9 mouse cellular contexts compared by ENCODE assay signal in the genomic region with DNA sequence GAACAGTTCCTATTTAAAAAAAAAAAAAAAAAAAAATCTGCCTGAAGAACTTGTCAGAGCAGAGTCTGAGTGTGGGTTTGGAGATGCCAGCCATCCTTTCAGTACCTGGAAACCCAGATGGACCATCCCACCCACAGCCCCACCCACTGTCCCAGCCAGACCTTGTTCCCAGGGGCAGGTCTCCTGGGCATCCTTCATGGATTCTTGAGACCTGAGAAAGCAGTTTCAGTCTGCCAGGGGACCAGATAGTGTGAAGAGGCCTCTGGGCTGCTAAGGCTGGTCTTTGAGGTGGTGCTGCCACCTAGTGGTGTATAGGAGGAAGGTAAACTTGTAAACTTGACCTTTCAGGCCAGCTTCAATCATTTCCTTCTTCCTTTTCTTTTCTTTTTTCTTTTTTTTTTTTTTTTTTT. TPM values are rescaled to one million over a fixed set of nuclear protein-coding genes. Genes with fewer than 3 reads are reported as not detected.
A peak's percentile ranks its signal among the peaks of the same experiment; 100 is the strongest.
DNase-seq lines count a peak whose midpoint lies in the region; ATAC-seq and TF ChIP-seq lines count a peak whose summit lies in the region.
"Had no signal": no experiment of that assay in that cellular context is flagged by ENCODE, and none has a peak within 500 bp of the region (broad histone marks: within the 10 kb centered on the region; RNA-seq: fewer than 3 reads in every experiment).

No protein-coding gene starts in this region.

- H3K27me3 ChIP-seq in kidney, embryonic 16.5 days (ENCODE audit: insufficient read depth, low read length): no peaks in the 10 kb centered on the region
- no peaks in the 10 kb centered on the region for H3K27me3 ChIP-seq in ES-Bruce4 (ENCODE audit: control insufficient read depth, insufficient read depth, low read length, poor library complexity, severe bottlenecking)
- no peaks in the 10 kb centered on the region for H3K27me3 ChIP-seq in cerebellum, adult 2 months (ENCODE audit: control insufficient read depth, insufficient read depth, low read length)
- no peaks in the 10 kb centered on the region for H3K27me3 ChIP-seq in forebrain, embryonic 16.5 days (replicated peaks; ENCODE audit: control insufficient read depth, insufficient read depth, low read length)
- no peaks in the 10 kb centered on the region for H3K27me3 ChIP-seq in kidney, postnatal 0 days (ENCODE audit: insufficient read depth, low read length)
- H3K27me3 ChIP-seq in midbrain, embryonic 14.5 days (ENCODE audit: control insufficient read depth, insufficient read depth, low read length): no peaks in the 10 kb centered on the region

- ATAC-seq in kidney, embryonic 16.5 days (ENCODE audit: low FRiP score, low TSS enrichment): no peak; the same call in 1 of the 2 replicates
- ATAC-seq in forebrain, embryonic 16.5 days: peak; percentile 23
- ATAC-seq in kidney, postnatal 0 days (replicated peaks; ENCODE audit: low FRiP score, low read depth): 0 out of 2 replicates have a peak, but pooled peaks have one; percentile 25
- ATAC-seq in midbrain, embryonic 14.5 days (ENCODE audit: low FRiP score, low TSS enrichment): no peak

- DNase-seq in kidney, adult 11 months: peak; percentile 55
- DNase-seq in cerebellum, adult 2 months: peak; percentile 66 to 72
- DNase-seq in kidney, postnatal 0 days (ENCODE audit: low spot score): peak; percentile 94
- DNase-seq in midbrain, embryonic 14.5 days: peak; percentile 87
- DNase-seq in right cerebral cortex, postnatal 36 days (ENCODE audit: low spot score in 2 of 2): no peak

- H3K9ac ChIP-seq in kidney, embryonic 16.5 days (replicated peaks; ENCODE audit: low read length): no peak overlapping the region
- no peak overlapping the region for H3K9ac ChIP-seq in ES-Bruce4 (ENCODE audit: low read depth, poor library complexity, severe bottlenecking)
- H3K9ac ChIP-seq in forebrain, embryonic 16.5 days (replicated peaks; ENCODE audit: low read depth, low read length): no peak overlapping the region
- H3K9ac ChIP-seq in kidney, postnatal 0 days (ENCODE audit: low read depth, low read length): no peak overlapping the region
- no peak overlapping the region for H3K9ac ChIP-seq in midbrain, embryonic 14.5 days (replicated peaks; ENCODE audit: low read length)

- H3K4me3 ChIP-seq in kidney, embryonic 16.5 days (ENCODE audit: low read length): no peak overlapping the region
- H3K4me3 ChIP-seq in ES-Bruce4 (ENCODE audit: low read depth, low read length): no peak overlapping the region
- H3K4me3 ChIP-seq in cerebellum, adult 2 months (replicated peaks; ENCODE audit: insufficient read depth, low read depth, low read length): no peak overlapping the region
- no peak overlapping the region for H3K4me3 ChIP-seq in forebrain, embryonic 16.5 days (replicated peaks; ENCODE audit: low read length)
- H3K4me3 ChIP-seq in kidney, postnatal 0 days (replicated peaks; ENCODE audit: low read depth, low read length): no peak overlapping the region
- no peak overlapping the region for H3K4me3 ChIP-seq in midbrain, embryonic 14.5 days (replicated peaks; ENCODE audit: low read depth, low read length)
- H3K4me3 ChIP-seq: megakaryocyte, embryonic 14.5 days had no signal

- H3K4me2 ChIP-seq in kidney, embryonic 16.5 days (replicated peaks; ENCODE audit: low read depth, low read length): no peak overlapping the region
- H3K4me2 ChIP-seq in forebrain, embryonic 16.5 days (ENCODE audit: low read length): no peak overlapping the region
- no peak overlapping the region for H3K4me2 ChIP-seq in kidney, postnatal 0 days (ENCODE audit: low read length)
- no peak overlapping the region for H3K4me2 ChIP-seq in midbrain, embryonic 14.5 days (ENCODE audit: low read length)

- TF ChIP-seq EP300 in ES-Bruce4 (IDR thresholded peaks at IDR 0.05; ENCODE audit: insufficient read depth, low read depth, low read length): no peak

- no peaks in the 10 kb centered on the region for H3K9me3 ChIP-seq in kidney, embryonic 16.5 days (ENCODE audit: low read length)
- H3K9me3 ChIP-seq in ES-Bruce4 (replicated peaks; ENCODE audit: control insufficient read depth, insufficient read depth, low read length, poor library complexity, severe bottlenecking): no peaks in the 10 kb centered on the region
- H3K9me3 ChIP-seq in forebrain, embryonic 16.5 days (ENCODE audit: control insufficient read depth, low read length): no peaks in the 10 kb centered on the region
- H3K9me3 ChIP-seq in kidney, postnatal 0 days (replicated peaks; ENCODE audit: low read length): no peaks in the 10 kb centered on the region
- no peaks in the 10 kb centered on the region for H3K9me3 ChIP-seq in midbrain, embryonic 14.5 days (ENCODE audit: control insufficient read depth, low read length)
- H3K9me3 ChIP-seq: megakaryocyte, embryonic 14.5 days had no signal

- H3K27ac ChIP-seq in kidney, embryonic 16.5 days (ENCODE audit: low read length): no peak overlapping the region
- H3K27ac ChIP-seq in ES-Bruce4 (ENCODE audit: insufficient read depth, low read length): no peak overlapping the region
- H3K27ac ChIP-seq in cerebellum, adult 2 months (ENCODE audit: insufficient read depth, low read length): no peak overlapping the region
- H3K27ac ChIP-seq in forebrain, embryonic 16.5 days (ENCODE audit: low read length): no peak overlapping the region
- no peak overlapping the region for H3K27ac ChIP-seq in kidney, postnatal 0 days
- H3K27ac ChIP-seq in midbrain, embryonic 14.5 days (replicated peaks; ENCODE audit: low read depth, low read length): no peak overlapping the region

- H3K4me1 ChIP-seq in kidney, embryonic 16.5 days (ENCODE audit: insufficient read depth, low read length): peaks cover 10% of the 10 kb centered on the region
- H3K4me1 ChIP-seq in ES-Bruce4 (ENCODE audit: control insufficient read depth, insufficient read depth, low read length): no peaks in the 10 kb centered on the region
- H3K4me1 ChIP-seq in cerebellum, adult 2 months (ENCODE audit: control insufficient read depth, insufficient read depth, low read length): peaks cover 9% of the 10 kb centered on the region
- peaks cover 14% of the 10 kb centered on the region for H3K4me1 ChIP-seq in forebrain, embryonic 16.5 days (replicated peaks; ENCODE audit: control insufficient read depth, insufficient read depth, low read length)
- peaks cover 4% of the 10 kb centered on the region; the same call in 1 of the 2 replicates for H3K4me1 ChIP-seq in kidney, postnatal 0 days (replicated peaks; ENCODE audit: insufficient read depth, low read length)
- peaks cover 15% of the 10 kb centered on the region for H3K4me1 ChIP-seq in midbrain, embryonic 14.5 days (ENCODE audit: control insufficient read depth, insufficient read depth, low read length)

- H3K36me3 ChIP-seq in kidney, embryonic 16.5 days (ENCODE audit: insufficient read depth, low read length): peaks cover 5% of the 10 kb centered on the region
- no peaks in the 10 kb centered on the region for H3K36me3 ChIP-seq in ES-Bruce4 (ENCODE audit: control insufficient read depth, insufficient read depth, low read length, poor library complexity, severe bottlenecking)
- H3K36me3 ChIP-seq in forebrain, embryonic 16.5 days (ENCODE audit: control insufficient read depth, insufficient read depth): 0 out of 2 replicates have a peak, but pooled peaks cover 2% of the 10 kb centered on the region
- no peaks in the 10 kb centered on the region for H3K36me3 ChIP-seq in kidney, postnatal 0 days (ENCODE audit: insufficient read depth, low read length)
- H3K36me3 ChIP-seq in midbrain, embryonic 14.5 days (ENCODE audit: control insufficient read depth, insufficient read depth, low read length): peaks cover 8% of the 10 kb centered on the region; the same call in 1 of the 2 replicates

- TF ChIP-seq CTCF in ES-Bruce4 (IDR thresholded peaks at IDR 0.05; ENCODE audit: low read depth, low read length): peak; percentile 76
- TF ChIP-seq CTCF in cerebellum, adult 2 months (IDR thresholded peaks at IDR 0.05; ENCODE audit: borderline replicate concordance, insufficient read depth, low read depth, low read length): peak; percentile 91
- TF ChIP-seq CTCF in kidney, postnatal 0 days (IDR thresholded peaks at IDR 0.05; ENCODE audit: low read depth): peak; percentile 84

- no peak for TF ChIP-seq POLR2A in ES-Bruce4 (IDR thresholded peaks at IDR 0.05; ENCODE audit: insufficient read depth, low read length)
- no peak for TF ChIP-seq POLR2A in cerebellum, adult 2 months (IDR thresholded peaks at IDR 0.05; ENCODE audit: borderline replicate concordance, insufficient read depth, low read length)

RNA-seq across cellular contexts. Expression of gene Grk2, which starts 3.8 kb away (rescaled TPM):
- polyA plus RNA-seq in kidney, embryonic 16.5 days (2015; fragmentation: Nextera tagmentation; extraction: Ambion mirVana): 15.9 and 20.0 TPM in 2 replicates
- polyA plus RNA-seq in ES-Bruce4 (2011; ENCODE audit: insufficient read depth, insufficient read length, low read depth, missing spikeins): 40.2 and 46.4 TPM in 2 replicates
- 226 and 239 TPM in 2 replicates for polyA plus RNA-seq in cerebellum, adult 2 months (2012; rRNA removed)
- 20.6 and 28.1 TPM in 2 replicates for polyA plus RNA-seq in forebrain, embryonic 16.5 days (2015; fragmentation: Nextera tagmentation; extraction: Ambion mirVana)
- polyA plus RNA-seq in kidney, postnatal 0 days (2015; fragmentation: Nextera tagmentation; extraction: Ambion mirVana): 12.8 and 14.4 TPM in 2 replicates
- polyA plus RNA-seq in midbrain, embryonic 14.5 days (2014; fragmentation: Nextera tagmentation; extraction: Ambion mirVana): 29.0 and 30.0 TPM in 2 replicates

RNA-seq across cellular contexts. Expression of gene Ankrd13d, which starts 26.8 kb away (rescaled TPM):
- polyA plus RNA-seq in kidney, embryonic 16.5 days (2015; fragmentation: Nextera tagmentation; extraction: Ambion mirVana): 7.4 and 9.0 TPM in 2 replicates
- polyA plus RNA-seq in ES-Bruce4 (2011; ENCODE audit: insufficient read depth, insufficient read length, low read depth, missing spikeins): 4.9 and 6.5 TPM in 2 replicates
- 74.3 and 76.1 TPM in 2 replicates for polyA plus RNA-seq in cerebellum, adult 2 months (2012; rRNA removed)
- 24.0 and 38.6 TPM in 2 replicates for polyA plus RNA-seq in forebrain, embryonic 16.5 days (2015; fragmentation: Nextera tagmentation; extraction: Ambion mirVana)
- 3.9 and 5.4 TPM in 2 replicates for polyA plus RNA-seq in kidney, postnatal 0 days (2015; fragmentation: Nextera tagmentation; extraction: Ambion mirVana)
- 34.5 and 39.3 TPM in 2 replicates for polyA plus RNA-seq in midbrain, embryonic 14.5 days (2014; fragmentation: Nextera tagmentation; extraction: Ambion mirVana)

RNA-seq across cellular contexts. Expression of gene Ssh3, which starts 40.8 kb away (rescaled TPM):
- polyA plus RNA-seq in kidney, embryonic 16.5 days (2015; fragmentation: Nextera tagmentation; extraction: Ambion mirVana): 22.9 and 24.3 TPM in 2 replicates
- polyA plus RNA-seq in ES-Bruce4 (2011; ENCODE audit: insufficient read depth, insufficient read length, low read depth, missing spikeins): 8.5 and 9.2 TPM in 2 replicates
- polyA plus RNA-seq in cerebellum, adult 2 months (2012; rRNA removed): 139 and 151 TPM in 2 replicates
- 7.2 and 11.8 TPM in 2 replicates for polyA plus RNA-seq in forebrain, embryonic 16.5 days (2015; fragmentation: Nextera tagmentation; extraction: Ambion mirVana)
- polyA plus RNA-seq in kidney, postnatal 0 days (2015; fragmentation: Nextera tagmentation; extraction: Ambion mirVana): 15.6 and 18.8 TPM in 2 replicates
- 8.8 and 12.8 TPM in 2 replicates for polyA plus RNA-seq in midbrain, embryonic 14.5 days (2014; fragmentation: Nextera tagmentation; extraction: Ambion mirVana)

Comparison
In these comparisons a context has a peak if more than half of its experiments do, and no peak if none do; other contexts are left out.
1. ATAC-seq: peak in forebrain, embryonic 16.5 days (single experiment) and kidney, postnatal 0 days (single experiment); none in kidney, embryonic 16.5 days (single experiment) and midbrain, embryonic 14.5 days (single experiment).
2. DNase-seq: peak in kidney, adult 11 months (single experiment), cerebellum, adult 2 months (2 of 2), kidney, postnatal 0 days (single experiment) and midbrain, embryonic 14.5 days (single experiment); none in right cerebral cortex, postnatal 36 days (0 of 2).
3. Peak in every context shown above with its lines, with median percentiles within 50 percentile points of each other: CTCF ChIP-seq.